Mouse (Mus musculus): ENCODE data around the gene Hist1h4b.
A peak's percentile ranks its signal among the peaks of the same experiment; 100 is the strongest.
"Not testable (repeated sequence)": the region's sequence is repeated elsewhere in the genome, so short reads cannot be mapped to it uniquely, and the experiment has no call there.

Gene Hist1h4b

GRCm38 (mm10) chr13:23756790-23757189, at the start of gene Hist1h4b:
Gene Hist1h4b, plus strand, starts transcription at chr13:23757013.
- no peak for DNase-seq (ENCODE audit: low spot score)

DNA sequence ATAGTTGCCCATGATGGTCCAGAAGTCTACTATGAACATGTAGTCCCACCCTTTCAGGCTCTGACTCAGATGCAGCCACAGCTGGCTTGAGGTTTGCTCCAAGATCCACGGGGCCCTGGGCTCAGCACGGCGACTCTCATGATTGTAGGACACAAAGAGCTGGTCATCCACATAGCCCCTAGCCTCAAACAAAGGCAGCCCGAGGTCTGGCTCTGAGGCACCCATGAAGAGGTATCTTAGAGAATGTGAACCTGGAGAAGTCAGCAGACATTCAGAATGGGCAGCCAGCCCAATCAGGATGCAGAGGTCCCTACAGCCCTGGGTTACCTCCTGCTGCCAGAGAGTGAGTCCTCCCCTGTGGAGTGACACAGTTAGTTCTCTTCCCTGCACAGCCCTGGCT, 48.8 kb upstream of the Hist1h4b start:
- no peak for DNase-seq (ENCODE audit: low spot score)

- no peak for DNase-seq (ENCODE audit: low spot score)
Observed at GRCm38 (mm10) chr13:23708654-23709053, 48.2 kb upstream of the Hist1h4b start.

- DNase-seq (ENCODE audit: low spot score), result no peak
Observed at GRCm38 (mm10) chr13:23709714-23710373, 47.0 kb upstream of the Hist1h4b start.

DNA sequence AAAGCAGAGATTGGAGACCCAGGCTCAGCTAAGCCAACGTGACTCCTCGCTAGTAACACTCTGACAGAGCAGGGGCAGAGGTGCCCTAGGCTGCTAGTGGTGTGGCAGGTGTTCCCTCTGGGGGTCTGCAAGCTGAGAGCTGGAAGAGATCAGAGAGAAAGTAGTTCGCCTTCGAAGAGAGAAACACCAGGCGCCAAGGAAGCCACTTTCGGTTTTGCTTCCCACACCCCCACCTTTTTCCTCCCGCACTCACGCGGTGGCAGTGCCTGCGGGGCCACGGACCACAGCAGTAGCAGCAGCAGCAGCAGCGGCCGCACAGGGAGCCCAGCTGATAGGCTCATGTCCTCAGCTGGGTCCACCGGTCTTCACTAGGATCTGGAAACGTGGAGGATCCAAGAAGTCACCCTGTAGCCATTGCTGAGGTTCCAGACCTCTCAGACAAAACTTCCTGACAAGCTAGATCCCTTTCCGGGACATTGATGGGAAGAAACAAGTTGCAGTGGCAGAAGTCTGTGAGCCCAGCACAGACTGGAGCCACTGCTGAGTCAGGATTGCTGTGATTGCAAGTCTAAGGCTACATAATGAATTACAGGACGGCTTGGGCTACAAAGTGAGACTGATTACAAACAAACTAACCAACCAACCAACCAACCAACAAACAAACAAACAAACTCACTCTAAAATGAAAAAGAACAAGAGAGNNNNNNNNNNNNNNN, 46.3 kb upstream of the Hist1h4b start, which contains the start of gene Hfe:
Gene Hfe (minus strand): TSS at position 481 of the 716 bp plus-strand sequence.
- no peak for DNase-seq (ENCODE audit: low spot score)

- DNase-seq (ENCODE audit: low spot score), result no peak
Observed at GRCm38 (mm10) chr13:23716261-23717042, 40.4 kb upstream of the Hist1h4b start.

DNA sequence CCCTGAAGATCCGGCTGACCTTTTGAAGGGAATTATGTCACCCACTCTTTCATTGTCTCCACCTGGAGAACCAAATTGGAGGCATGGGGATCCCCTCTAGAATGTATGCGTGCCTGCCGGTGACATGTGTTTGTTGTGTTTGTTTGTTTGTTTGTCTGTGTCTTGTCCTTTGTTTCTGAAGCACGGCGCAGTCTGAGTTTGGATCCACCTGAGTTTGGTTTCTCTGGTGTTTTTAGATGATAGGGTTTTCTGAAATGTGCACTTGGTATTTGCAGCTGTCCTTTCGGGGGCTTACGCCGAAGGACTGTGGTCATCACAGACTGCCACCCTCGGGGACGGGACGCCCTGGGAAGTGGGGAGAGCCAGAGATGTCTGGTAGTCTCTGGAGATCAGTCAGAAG, 39.6 kb upstream of the Hist1h4b start:
- DNase-seq (ENCODE audit: low spot score), result no peak

DNA sequence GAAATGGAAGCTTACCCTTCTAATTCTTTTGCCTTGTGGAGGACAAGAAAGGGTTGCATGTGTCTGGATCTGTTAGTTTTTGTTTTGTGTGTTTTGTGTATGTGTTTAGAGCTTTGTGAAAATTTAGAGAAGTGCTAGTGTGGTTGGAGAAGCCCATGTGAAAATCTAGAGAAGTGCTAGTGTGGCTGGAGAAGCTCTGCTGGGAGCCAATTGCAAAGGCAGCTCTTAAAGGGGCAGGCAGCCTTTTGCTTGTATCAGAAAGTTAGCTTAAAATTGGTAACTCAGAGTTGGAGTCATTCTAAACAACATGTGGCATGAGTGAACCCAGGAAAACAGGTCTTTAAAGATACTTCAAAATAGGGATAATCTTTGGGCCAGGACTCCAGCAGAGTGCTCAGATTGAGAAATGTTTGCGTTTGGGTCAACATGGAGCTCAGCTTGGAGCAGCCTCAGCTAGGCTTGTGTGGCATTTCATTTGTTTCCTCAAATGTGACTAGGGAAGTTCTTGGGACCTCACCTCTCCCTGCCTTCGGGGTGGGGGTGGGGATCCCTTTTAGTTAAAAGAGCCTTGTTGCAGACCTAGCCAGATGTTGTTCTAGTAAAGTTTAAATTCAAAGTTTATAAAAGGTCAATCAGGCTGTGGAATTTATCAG, 39.1 kb upstream of the Hist1h4b start:
- DNase-seq (ENCODE audit: low spot score), result not testable (repeated sequence)

DNA sequence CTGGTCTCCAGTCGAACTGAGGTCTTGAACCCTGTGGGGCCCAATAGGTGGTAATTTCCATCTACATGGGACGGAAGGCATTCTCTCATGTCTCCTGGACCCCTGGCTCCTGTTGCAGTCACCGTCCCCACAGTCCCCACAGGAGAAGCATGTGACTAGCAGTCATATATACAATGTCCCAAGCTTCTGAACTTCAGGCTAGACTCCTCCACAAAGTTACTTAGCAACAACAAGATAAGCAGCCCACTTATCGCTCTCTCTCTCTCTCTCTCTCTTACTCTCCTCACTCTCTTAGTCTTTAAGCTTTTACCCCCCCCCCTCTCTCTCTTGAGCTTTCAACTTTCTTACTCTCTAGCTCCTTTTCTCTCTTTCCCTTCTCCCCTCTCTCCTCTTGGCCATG, 32.6 kb upstream of the Hist1h4b start:
- no peak for DNase-seq (ENCODE audit: low spot score)

DNA sequence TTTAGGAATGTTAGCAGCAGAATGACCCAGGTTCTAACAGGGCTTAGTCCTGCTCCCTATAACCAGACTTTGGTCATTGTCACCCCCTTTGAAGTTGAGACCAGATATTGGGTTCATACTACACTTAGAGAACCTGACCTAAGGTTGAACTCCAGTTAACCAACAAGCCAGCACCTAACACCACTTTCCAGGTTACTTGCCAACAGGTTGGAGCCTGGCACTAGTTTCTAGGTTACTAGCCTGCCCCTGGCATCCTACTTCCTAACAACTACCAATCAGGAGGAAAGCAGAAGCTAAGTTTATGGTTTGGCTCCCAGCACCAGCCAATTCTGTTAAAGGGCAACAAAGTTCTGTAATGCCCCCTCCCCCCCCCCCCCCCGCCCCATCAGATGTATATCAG, 31.6 kb upstream of the Hist1h4b start:
- DNase-seq (ENCODE audit: low spot score), result no peak

DNA sequence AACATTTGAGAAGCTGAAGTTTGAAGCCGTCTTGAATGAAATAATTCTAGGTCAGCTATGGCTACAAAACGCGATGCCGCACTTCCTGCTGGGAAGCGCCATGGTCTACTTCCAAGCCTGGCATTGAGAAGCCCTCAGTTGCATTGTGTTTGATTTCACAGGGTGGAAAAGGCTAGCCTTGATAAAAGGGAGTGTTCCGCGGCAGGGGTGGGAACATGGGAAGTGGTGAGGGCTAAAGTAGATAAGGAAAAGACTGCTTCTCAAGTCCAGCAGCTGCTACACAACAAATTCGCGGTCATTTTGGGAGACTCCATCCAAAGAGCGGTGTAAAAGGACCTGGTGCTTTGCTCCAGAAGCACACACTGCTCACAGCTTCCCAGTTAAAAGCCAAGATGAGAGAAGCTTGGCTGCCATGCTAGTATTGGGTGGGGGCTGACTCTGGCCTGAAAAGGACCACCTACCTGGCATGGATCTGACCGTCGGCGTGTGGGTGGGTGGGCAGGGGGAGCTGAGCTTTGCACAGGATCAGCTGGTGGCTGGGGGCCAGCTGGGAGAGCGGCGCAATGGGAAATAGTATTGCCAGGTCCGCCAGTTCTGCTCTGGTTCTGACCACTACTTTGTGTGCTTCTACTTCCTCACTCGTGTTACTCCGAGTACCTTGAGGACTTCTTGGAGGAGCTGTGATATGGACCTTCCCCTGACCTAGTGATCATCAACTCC, 28.2 kb upstream of the Hist1h4b start:
- DNase-seq (ENCODE audit: low spot score), result no peak

DNA sequence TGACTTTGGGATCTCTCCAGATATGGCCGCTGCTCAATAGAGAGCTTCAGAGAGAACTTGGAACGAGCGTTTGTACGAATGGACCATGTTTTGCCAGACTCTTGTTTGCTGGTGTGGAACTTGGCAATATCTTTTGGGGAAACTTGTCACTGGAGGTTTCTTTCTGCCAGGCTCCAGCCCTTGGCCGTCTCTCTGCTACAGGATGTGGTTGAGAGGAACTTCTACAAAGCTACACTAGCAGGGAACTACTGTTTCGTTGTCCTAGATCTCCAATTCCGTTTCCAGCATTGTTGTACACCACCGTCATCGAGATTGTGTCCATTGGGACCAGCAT, 27.7 kb upstream of the Hist1h4b start:
- DNase-seq (ENCODE audit: low spot score), result no peak

- DNase-seq (ENCODE audit: low spot score), result no peak
Observed at GRCm38 (mm10) chr13:23729706-23730105, 27.1 kb upstream of the Hist1h4b start.

GRCm38 (mm10) chr13:23730479-23730878, 26.3 kb upstream of the Hist1h4b start:
- DNase-seq (ENCODE audit: low spot score), result no peak

GRCm38 (mm10) chr13:23732156-23732804, 24.5 kb upstream of the Hist1h4b start:
- no peak for DNase-seq (ENCODE audit: low spot score)

- DNase-seq (ENCODE audit: low spot score), result no peak
Observed at GRCm38 (mm10) chr13:23737091-23737490, 19.7 kb upstream of the Hist1h4b start.

DNA sequence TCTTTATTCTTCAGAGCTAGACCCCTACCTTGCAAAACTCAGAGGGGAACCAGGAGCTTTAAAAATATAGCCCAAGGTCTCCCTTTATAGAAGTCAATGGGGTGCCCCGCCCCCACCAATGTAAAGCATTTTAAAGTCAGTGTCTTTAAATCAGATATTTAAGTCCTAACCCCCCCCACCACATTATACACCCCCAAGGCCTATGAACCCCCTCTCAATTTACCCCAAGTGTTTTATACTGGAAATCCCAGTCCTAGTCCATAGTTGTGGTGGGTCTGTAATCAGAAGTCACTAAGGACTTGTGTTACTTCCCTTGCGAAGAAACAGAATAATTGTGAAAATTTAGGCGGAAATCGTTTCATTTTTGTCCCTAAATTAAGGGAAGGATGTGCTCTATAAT, 18.8 kb upstream of the Hist1h4b start:
- no peak for DNase-seq (ENCODE audit: low spot score)

DNA sequence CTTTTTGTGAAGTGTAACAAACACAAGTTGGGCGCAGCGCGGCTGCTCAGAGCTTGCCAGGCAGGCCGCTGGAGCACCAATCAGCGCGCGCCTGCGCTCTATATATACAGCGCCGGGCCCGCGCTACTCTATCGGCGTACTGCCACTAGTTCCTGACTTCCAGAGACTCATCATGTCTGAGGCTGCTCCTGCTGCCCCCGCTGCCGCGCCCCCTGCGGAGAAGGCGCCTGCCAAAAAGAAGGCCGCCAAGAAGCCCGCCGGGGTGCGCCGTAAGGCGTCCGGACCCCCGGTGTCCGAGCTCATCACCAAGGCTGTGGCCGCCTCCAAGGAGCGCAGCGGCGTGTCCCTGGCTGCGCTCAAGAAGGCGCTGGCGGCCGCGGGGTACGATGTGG, 18.1 kb upstream of the Hist1h4b start, which contains the start of gene Hist1h1c:
Gene Hist1h1c (plus strand): TSS at position 132 of the 392 bp plus-strand sequence.
- peak; percentile 49 for DNase-seq (ENCODE audit: low spot score)

GRCm38 (mm10) chr13:23739069-23739921, 17.5 kb upstream of the Hist1h4b start:
- DNase-seq (ENCODE audit: low spot score), result peak; percentile 55

DNA sequence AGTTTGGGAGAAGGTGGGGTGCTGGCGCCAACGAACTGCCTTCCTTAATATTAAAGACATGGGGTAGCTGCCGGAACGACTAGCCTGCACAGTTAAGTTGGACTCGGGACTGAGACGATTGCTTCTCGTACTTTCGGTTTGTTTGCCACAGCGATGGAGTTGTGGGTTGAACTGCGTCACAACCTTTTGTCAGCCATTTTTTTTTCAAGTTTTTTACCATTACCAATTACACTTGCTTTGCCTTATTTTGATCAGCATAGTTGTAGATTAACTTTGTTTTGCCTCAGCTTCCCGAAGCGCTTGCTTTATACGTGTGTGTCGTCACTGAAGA, 16.9 kb upstream of the Hist1h4b start:
- no peak for DNase-seq (ENCODE audit: low spot score)

All from urinary bladder, postnatal 10 days (tissue).